Mouse (Mus musculus): ENCODE measurements around the gene Btbd6. TPM values are rescaled to one million over a fixed set of nuclear protein-coding genes. Genes with fewer than 3 reads are reported as not detected.

Gene Btbd6
- polyA plus RNA-seq (2012; rRNA removed), result 25.7 and 41.8 TPM in 2 replicates

DNA sequence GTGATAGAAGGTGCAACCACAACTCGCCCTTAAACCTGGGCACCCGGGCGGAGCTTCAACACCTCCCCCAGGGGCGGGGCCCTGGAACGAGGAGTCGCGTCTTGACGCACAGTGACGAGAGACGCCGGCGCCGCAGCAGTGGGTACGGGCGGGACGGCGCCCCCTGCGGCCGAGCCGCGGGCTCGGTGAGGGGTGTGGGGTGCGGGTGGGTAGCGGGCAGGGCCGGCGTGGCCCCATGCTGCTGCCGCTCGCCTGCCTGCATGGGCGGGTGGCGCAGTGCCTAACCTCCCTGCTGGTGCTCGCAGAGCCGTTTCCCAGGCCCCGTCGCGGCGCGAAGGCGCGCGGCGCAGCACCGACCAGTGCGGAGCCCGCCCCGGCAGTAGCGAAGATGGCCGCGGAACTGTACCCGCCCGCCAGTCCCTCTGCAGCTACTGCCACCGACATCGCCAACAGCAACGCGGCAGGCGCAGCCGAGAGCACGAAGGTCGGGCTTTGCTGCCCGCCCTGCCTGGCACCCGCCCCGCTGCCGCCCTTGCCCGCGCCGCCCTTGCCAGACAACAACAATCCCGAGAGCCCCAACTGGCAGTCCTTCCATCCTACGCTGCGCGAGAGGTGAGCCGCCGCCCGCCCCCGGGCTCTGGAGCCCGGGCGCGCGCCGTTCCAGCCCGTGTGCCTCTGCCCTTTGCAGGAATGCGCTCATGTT is at the start of gene Btbd6:
Gene Btbd6 (plus strand): TSS at position 112 of the 703 bp plus-strand sequence.
- DNase-seq (ENCODE audit: low read depth), result no peak

DNA sequence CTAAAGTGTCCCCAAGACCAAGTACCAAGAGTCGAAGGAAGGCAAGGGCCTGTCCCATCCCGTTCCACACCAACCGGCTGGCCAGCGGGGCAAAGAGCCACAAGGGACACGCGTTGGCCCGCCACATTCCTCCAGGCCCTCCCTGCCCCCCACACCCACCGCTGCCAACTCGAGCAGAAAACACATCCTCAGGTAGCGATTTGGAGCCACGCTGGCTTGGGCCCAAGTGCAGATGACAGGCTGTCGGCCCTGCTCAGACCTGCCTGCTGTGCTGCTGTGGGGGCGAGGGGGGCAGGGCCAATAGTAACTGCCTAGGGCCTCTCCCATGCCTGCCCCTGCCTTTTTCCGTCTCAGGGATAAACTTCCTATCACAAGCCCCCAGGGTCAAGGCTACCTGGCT is 49.0 kb upstream of the Btbd6 start:
- DNase-seq (ENCODE audit: low read depth), result no peak

DNA sequence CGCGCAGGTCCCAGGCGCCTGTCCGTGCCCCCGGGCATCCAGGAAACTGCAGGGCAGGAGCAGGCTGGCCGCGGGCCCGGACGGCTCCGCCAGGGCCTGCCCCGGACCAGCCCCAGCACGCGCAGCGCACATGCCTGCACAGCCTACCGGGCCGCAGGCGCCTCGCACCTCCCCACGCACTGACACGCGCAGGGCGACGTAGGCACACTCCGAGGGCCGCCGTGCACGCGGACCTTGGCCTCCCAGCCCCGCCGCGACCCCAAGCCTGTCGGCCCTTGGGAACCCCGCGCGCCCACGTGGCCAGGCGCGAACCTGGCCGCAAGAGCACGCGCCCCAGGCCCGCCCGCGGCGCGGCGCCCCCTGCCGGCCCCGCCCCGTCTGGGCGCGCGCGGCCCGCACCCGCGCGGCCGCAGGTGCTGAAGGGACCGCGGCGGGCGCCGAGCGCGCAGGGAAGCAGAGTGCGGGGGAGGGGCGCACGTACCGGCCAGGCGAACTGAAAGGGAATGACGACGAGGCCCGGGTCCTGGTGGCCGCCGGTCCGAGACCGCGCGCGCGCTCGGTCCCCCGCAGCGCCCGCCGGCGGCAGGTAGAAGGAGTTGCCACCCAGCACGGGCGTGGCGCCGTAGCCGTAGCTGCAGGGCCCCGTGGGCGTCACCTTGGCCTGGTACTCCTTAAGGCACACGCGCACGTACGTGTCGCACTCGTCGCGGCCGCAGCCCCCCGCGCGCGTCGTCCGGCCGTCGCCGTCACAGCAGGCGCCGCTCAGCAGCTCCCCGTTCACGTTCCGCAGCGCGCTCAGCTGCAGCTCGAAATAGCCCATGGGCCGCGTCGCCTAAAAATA is 47.7 kb upstream of the Btbd6 start:
- DNase-seq (ENCODE audit: low read depth), result no peak

DNA sequence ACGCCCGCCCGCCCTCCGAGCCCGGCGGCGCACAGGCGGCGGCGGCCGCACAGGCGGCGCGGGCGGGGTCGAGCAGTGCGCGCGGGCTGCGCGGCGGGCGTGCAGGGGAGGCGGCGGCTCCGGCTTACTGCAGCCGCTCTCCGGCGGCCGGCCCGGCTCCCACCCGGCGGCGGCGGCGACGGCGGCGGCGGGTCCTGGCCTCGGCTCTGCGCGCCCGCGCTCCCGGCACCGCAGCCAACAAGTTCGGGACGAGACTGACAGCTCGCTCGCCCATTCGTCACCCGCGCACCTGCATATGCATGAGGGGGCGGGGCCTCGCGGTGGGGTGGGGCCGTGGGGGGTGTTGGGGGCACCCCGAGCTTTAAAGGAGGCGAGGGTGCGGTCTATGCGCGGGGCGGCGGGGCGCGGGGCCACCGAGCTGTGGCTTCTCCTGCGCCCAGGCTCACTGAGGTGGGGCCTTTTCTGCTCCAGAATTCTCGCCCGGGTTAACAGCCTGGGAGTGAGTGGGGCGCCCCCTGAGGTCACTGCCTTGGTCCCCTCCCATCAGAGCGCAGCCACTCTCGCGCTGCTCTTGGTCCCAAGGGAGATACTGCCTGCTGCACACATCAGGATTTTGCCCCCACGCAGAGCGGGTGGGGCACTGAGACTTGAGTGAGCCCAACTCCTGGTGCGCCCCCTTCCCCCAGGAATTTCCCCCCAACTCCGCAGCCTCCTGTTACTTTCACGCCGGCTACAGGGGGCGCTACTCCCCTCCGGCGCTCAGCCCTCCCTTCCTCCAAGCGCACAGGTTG is 46.5 kb upstream of the Btbd6 start, which contains the start of gene Jag2:
Gene Jag2 (minus strand): TSS at position 215 of the 791 bp plus-strand sequence.
- DNase-seq (ENCODE audit: low read depth), result no peak

DNA sequence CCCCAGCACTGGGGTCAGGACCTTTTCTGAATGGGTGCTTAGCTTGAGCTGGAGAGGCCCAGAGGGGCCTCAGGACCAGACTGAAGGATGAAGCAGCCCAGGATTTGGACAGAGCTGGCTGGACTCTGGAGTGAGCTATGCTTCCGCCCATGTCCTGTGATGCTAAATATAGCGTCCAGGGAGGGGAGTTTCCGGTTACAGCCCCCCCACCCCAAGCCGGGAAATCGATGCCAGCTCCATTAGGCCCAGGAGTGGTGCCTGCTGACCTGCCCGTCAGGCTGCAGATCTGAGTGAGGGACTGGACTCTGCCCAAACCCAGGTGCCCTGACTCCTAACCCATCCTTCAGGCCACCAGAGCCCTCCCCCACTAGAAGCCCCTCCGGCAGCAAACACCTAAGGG is 43.6 kb upstream of the Btbd6 start:
- DNase-seq (ENCODE audit: low read depth), result no peak

DNA sequence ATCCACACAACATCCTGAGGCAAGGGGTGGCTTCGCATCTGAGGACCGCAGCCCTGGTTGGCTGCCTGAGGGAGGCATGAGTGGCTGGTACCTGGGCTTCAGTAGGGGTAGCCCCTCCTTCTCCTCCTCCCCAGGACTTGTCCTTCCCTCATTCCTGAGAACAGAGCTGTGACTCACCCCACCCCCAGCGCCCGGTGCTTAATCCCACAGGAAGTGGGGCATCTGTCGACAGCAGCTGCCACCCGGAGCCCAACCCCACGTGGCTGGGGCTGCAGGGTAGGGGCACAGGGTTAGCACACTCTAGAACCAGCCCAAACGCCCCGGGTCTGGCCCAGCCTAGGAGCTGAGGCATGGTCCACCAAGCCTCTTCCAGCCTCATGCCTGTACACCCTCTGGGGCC is 38.4 kb upstream of the Btbd6 start:
- no peak for DNase-seq (ENCODE audit: low read depth)

DNA sequence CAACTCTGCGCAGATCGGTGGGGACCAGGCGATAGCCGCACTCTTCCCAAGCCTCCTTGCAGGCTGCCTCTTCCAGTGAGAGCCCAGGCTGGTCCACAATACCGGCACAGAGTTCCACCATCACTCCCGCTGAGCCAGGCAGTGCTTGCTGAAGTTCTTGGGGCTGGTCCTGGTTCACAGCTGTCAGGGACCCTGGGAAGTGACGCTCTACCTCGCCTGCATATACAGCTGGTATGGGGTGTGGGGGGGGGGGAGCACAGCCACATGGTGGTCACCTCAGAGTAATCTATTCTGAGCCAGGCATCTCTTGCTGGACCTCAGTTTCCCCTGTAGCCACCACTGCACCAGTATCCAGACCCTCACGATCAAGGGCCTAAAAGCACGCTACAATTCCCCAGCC is 37.9 kb upstream of the Btbd6 start:
- DNase-seq (ENCODE audit: low read depth), result no peak

DNA sequence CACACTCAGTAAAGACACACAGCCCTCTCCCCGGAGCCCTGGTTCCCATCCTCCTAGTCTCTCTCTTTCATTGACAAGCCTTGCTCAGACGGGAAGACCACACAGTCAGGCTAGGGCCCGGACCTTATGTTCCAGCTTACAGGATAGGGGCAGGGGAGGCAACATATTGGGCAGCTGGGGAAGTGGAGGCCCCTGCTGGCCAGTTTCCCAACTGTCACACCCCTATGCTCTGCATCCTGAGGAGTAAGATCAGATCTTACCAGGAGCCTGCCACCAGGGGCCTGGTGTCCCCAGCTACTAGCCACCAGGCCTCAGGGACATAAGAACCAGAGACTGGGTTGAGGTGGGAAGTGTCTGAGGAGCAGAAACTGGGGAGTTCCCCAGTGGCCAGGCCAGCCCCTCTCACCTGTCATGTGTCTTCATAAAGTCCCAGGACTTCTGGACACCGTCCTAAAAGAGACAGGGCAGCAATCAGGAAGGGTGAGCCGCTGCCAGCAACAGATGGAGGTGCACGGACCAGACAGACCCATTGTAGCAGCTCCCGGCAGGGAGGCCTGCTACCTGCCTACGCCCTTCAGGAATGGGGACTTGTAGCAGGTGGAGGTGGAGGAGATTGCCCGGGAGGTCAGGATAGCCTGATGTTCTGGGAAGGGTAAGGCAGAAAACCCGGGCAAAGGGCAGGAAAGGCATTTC is 37.3 kb upstream of the Btbd6 start:
- DNase-seq (ENCODE audit: low read depth), result no peak

DNA sequence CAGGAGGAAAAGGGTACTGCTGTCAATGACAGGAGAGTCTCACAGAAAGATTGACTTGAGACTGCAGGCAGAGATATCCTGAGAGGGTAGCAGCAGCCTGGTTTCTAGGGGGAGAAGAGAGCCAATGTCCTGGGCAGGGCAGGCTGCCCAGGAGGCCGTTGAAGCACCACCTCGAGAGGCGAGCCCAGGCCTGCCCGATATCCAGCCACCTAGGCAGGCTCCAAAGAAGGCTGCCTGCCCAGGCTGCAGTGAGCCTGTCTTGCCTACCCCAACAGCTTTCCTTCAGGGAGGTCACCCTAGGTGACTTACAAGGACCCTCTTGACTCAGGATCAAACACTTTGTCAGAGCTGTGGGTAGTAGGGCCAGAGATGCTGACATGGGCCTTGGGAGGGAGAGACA is 36.0 kb upstream of the Btbd6 start:
- no peak for DNase-seq (ENCODE audit: low read depth)

DNA sequence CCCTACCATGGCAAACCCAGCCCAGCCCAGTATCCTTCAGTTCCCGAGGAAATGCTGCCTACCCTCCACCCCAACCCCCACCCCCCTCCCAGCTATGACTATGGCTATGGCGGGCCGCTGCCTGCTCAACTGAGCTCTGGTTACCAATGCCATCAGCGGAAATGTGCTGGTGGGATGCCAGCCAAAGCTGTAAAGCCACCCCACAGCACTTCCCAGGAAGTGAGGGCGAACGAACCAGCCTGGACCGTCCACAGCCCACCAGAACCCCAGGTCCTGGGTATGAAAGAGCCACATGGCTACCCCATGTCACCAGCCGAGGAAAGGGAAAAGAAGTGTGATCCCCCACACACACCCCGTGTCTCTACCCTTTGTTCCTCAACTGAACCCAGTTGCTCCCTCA is 35.6 kb upstream of the Btbd6 start:
- no peak for DNase-seq (ENCODE audit: low read depth)

DNA sequence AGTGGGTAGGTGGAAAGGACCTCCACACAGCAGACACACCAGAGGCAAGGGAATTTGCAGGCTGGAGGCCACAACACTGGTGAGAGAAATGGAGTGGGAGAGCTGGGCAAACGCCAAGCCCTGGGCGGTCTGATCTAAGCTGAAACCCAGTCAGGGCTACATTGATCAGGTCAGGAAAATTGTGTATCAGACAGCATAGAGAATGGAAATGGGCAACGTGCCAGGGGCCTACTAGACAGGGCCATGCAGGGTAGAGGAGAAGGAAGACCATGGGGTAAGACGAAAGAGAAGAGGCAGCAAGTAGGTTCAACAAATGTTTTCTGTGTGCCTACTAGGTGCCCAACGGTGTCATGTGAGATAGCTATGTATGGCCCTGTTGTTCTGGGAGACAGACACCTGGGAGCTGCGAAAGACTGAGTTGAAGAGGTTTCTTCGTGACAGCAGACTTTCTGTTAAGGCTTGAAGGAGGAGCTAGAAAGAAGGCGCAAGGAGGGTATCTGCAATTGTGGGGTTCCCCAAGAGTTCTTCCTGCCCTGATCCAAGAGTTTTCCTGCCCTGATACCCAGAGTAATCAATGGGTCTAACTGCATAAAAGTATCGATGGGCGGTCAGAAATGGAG is 35.0 kb upstream of the Btbd6 start:
- DNase-seq (ENCODE audit: low read depth), result no peak

DNA sequence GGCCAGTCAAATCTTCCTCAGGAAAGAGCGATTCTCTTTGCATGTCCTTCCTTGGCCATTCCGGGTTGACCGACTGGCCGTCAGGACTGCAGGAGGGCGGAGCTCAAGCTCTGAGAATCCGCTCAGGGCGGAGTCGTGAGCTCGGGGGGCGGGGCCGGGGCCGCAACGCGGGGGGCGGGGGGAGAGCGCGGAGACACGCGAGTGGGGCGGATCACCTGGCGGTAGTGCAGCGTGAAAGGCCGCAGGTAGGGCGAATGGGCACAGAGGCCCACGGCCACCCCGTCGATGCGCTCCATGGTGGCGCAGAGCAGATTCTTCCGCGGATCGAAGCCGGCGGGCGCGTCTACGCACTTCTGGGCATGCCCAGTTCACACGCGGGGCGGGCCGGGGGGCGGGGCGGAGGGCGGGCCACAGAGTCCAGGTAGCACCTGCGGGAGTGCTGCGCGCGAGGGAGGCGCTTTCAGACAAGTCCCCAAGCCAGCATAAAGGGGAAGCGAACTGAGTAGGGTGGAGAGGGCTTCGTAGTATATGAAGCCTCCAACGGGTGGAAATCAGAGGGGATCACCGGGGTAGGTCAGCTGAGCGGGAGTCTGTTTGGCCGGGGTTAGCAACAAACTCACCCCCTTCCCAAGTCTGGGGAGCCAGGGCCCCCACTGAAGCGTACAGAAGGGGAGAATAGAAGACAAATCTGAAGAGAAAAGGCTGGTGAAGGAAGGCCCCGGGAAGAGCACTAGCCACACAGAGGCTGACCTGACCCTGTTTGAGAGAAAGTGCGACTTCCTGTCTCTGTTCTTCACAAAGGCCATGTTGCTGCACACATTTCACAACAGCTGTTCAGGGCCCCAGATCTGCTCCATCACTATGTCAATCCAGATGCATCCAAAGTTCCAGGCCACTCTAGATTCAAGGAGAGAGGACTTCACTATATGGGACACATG is 34.2 kb upstream of the Btbd6 start, which contains the start of gene Nudt14:
Gene Nudt14 (minus strand): TSS at position 349 of the 938 bp plus-strand sequence.
- no peak for DNase-seq (ENCODE audit: low read depth)

DNA sequence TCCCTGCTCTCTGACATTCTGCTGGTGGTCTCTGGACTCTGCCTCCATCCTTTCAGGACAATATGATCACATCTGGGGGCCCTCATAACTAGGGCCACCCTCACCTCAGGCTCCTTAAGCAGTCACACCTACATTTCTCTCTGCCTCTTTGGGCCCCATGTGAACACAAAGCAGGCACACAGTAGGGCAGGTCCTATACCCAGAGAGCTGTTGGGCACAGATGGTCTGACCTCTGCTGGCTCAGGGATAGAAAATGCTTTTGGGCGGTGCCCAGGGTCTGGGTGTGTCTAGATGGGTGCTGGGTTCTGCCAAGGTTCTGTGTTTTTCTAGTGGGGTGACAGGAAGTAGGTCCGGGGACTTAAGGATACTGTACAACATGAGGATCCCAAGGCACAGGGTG is 32.6 kb upstream of the Btbd6 start:
- DNase-seq (ENCODE audit: low read depth), result no peak

DNA sequence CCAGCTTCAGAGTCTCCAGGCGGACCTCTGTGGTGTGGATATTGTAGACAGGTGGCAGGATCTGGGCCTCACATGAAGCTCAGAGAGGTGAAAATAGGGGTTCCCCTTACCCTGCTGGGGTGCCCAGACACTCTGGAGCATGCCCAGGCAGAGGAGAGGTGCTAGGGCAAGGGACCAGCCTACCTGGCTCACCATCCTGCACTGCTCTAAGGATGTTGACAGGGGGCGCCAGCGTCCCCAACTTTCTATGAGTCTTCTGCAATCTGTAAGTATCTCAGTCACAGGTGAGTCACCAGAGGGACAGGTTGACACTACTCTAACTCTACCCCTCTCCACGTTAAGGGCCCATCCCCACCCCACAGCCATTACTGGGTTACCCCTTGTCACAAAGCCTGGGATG is 29.0 kb upstream of the Btbd6 start:
- DNase-seq (ENCODE audit: low read depth), result no peak

DNA sequence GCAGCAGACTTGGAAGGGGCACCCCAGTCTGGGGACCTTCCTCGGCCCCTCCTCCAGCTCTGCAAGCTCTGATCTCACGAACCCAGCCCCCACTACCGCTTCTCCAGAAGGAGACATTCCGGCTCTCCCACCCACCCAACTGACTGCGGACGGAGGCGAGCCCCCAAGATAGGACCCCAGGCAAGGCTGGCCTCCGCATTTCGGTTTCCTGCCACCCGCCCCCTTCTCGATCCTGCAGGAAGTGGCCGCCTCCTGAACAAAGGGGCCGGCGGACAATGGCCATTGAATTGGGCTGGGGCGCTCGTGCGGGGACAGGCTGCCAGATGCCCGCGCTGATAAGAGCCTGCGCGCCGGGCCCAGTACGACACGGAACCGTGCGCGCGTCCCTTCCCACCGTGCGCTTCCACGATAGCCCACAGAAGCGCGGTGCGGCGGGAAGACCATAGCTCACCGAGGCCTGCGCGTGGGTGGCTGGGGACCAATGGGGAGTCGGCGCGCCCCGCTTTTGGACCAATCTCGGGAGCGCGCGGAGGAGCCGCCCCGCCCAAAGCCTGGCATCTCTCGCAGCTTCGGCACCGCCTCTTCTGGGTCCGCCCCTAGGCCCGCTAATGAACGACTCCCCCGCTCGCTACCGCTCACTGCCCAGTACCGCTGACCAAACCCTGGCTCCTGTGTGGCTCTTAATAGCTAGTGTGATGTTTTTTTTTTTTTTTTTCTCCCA is 26.1 kb upstream of the Btbd6 start:
- no peak for DNase-seq (ENCODE audit: low read depth)

DNA sequence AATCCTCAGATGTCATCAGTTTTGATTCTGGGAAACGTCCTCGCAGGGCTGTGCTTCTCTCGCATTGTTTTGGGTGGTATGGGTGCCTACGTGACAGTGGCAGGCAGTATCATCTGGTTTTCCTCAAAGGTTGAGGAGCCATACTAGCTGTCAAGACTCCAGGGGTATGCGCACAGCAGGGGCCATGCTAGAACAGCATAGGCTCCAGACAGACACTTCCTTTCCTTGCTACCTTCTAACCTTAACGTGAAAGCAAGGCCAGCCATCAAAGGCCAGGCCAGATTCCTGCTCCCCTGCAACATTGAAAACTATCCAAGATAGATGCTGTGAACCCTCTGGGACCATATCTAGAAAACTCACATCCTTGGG is 25.5 kb upstream of the Btbd6 start:
- DNase-seq (ENCODE audit: low read depth), result no peak

DNA sequence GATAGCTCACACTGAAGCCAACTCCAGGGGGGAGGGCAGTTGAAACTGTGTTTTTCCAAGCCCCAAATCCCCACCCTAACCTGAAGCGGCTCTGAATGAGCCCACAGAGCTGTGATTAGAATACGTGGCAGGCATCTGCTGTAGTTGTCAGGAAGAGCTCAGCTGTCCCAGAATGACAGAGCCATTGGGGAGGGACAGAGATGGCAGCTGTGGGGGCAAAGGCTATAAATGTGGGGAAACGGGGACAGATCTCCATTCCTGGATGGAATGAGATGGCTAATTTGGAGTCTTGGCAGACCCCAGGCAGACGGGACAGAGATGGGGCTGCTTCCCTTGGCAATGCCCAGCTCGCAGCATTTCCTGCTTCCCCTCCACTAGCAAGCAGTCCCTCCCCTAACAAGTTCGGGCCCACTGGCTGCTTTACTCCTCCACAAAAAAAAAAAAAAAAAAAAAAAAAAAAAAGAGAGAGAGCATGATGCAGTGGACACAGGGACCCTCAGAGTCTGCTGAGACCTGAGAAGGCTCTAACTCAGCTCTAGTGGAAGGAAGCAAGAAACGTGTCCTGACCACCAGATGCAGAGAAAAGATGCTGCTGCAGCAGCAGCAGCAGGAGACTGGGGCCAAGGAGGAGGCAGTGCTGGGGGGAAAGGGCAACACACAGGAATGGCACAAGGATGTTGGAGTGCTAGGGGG is 25.0 kb upstream of the Btbd6 start:
- DNase-seq (ENCODE audit: low read depth), result no peak

DNA sequence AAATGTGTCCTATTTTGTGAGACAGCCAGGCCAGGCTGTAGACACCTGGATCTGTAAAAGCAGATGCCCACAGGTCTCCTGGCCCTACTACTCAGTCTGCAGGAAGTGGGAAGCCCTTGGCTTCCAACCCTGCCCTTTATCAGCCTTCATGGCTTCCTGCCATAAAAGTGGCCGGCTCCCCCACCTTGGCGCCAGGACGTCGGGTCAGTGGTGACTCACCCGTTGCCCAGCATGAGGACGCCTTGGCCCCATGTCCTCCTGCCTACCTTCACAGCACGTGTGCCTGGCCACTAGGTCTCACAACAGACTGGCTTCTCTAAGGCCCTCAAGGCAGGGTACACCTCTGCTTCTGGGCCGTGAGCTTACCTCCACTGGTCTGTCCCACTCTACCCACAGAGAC is 23.8 kb upstream of the Btbd6 start:
- DNase-seq (ENCODE audit: low read depth), result no peak

Measured in gonadal fat pad, adult 2 months (tissue).